Mouse (Mus musculus) liver, embryonic 14.5 days (tissue): ENCODE measurements around the gene Slc38a11. TPM values are rescaled to one million over a fixed set of nuclear protein-coding genes. Genes with fewer than 3 reads are reported as not detected.

Source experiments
- ATAC-seq: fragments of 200-750 bp; cut with Nextera tagmentation; 2 replicates; pipeline ENCODE4 v1.8.0; 2017; ENCODE audit warnings: moderate number of reproducible peaks, mild to moderate bottlenecking, moderate library complexity; ENCODE audit not compliant: insufficient read depth
- DNase-seq, 3 experiments: peaks; one replicate each; pipeline ENCODE4 v3.0.0-alpha.2; 2012 to 2013; ENCODE audit warnings: low read depth in 3 of 3, low spot score in 3 of 3
- H3K27ac ChIP-seq: fragments of 300-500 bp; sonication (generic); 2 replicates; pipeline ENCODE4 v1.5.1; 2014; ENCODE audit warnings: moderate library complexity, mild to moderate bottlenecking, control low read depth, inconsistent platforms
- H3K27me3 ChIP-seq: fragments of 300-500 bp; sonication (generic); 2 replicates; pipeline ENCODE4 v1.6.1; 2014; ENCODE audit warnings: mild to moderate bottlenecking, low read length, moderate library complexity; ENCODE audit not compliant: control insufficient read depth, insufficient read depth
- H3K36me3 ChIP-seq: fragments of 300-500 bp; sonication (generic); replicated peaks from 2 replicates; pipeline ENCODE4 v1.6.1; 2014; ENCODE audit warnings: low read depth; ENCODE audit not compliant: control insufficient read depth, insufficient read depth
- H3K4me1 ChIP-seq, 2 experiments: fragments of 200-500 bp in 1 of 2; fragments of 300-500 bp in 1 of 2; sonication (generic) in 1 of 2; replicated peaks; 2 replicates each; pipeline ENCODE4 v1.6.1; 2012 to 2014; ENCODE audit warnings: antibody characterized with exemption in 1 of 2, inconsistent platforms in 1 of 2, low read length in 1 of 2; ENCODE audit not compliant: control insufficient read depth in 2 of 2, insufficient read depth in 2 of 2
- H3K4me2 ChIP-seq: fragments of 300-500 bp; sonication (generic); 2 replicates; pipeline ENCODE4 v1.6.1; 2014; ENCODE audit warnings: low read depth, mild to moderate bottlenecking, control low read depth, moderate library complexity
- H3K4me3 ChIP-seq, 2 experiments: fragments of 200-500 bp in 1 of 2; fragments of 300-500 bp in 1 of 2; sonication (generic) in 1 of 2; 2 replicates each; pipeline ENCODE4 v1.5.1; 2012 to 2014; ENCODE audit warnings: low read depth in 2 of 2, low read length in 2 of 2, mild to moderate bottlenecking in 2 of 2, control low read depth in 1 of 2, inconsistent platforms in 1 of 2, moderate library complexity in 1 of 2; ENCODE audit not compliant: insufficient read depth in 1 of 2
- H3K9ac ChIP-seq: fragments of 300-500 bp; sonication (generic); replicated peaks from 2 replicates; pipeline ENCODE4 v1.6.1; 2014; ENCODE audit warnings: mild to moderate bottlenecking, control low read depth, moderate library complexity
- H3K9me3 ChIP-seq: fragments of 300-500 bp; sonication (generic); 2 replicates; pipeline ENCODE4 v1.6.1; 2016; ENCODE audit warnings: low read length, mixed read lengths; ENCODE audit not compliant: control insufficient read depth
- CTCF ChIP-seq: IDR thresholded peaks from 2 replicates; pipeline ENCODE4 v1.5.1; 2016; ENCODE audit warnings: antibody characterized with exemption, low read depth, control low read depth
- EP300 ChIP-seq: IDR thresholded peaks from 2 replicates; pipeline ENCODE4 v1.6.1; 2016; ENCODE audit warnings: antibody characterized with exemption, low read depth
- WGBS: fragments of 180-500 bp; shearing (Covaris S2); extraction: QIAGEN DNeasy Blood & Tissue Kit; methylation state at CpG from one replicate; pipeline ENCODE4 v1.1.7; 2014; ENCODE audit not compliant: insufficient replicate concordance; 5-methylcytosine and 5-hydroxymethylcytosine counted together
- microRNA-seq: library from miRNA; unstranded; fragments of <30 nt; microRNA quantifications from one replicate; pipeline ENCODE4, GENCODE M21; 2016
- polyA plus RNA-seq, 2 experiments: library from polyadenylated mRNA; depleted of rRNA in 1 of 2; stranded (reverse) in 1 of 2; unstranded in 1 of 2; fragments of >200 nt; fragmentation: Nextera tagmentation in 1 of 2; extraction: Ambion mirVana in 1 of 2; gene quantifications; 2 replicates each; pipeline versions ENCODE4 v1.2.1 to v1.2.3; 2012 to 2014

Slc38a11 gene
- polyA plus RNA-seq, 2 experiments = not detected

DNA sequence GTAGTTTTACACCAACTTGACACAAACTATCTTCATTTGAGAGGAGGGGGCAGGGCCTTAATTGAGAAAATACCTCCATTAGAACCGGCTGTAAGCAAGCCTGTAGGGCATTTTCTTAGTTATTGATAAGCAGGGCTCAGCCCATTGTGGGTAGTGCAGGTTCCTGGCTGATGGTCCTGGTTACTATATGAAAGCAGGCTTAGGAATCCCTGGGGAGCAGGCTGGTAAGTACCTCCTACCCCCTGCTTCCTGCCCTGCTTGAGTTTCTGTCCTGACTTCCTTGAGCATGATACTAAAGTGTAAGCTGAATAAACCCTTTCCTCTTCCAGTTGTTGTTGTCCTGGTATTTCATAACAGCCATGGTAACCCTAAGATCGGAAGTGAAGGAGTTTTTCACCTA is 89.9 kb downstream of the Slc38a11 start:
- DNase-seq (no peak), ATAC-seq (no peak)
- Histone ChIP-seq H3K9ac (no peak overlapping the region), H3K27me3 (no peaks in the 10 kb centered on the region), H3K4me1 (0 out of 4 replicates have a peak, but pooled peaks cover 0 to under 1% of the 10 kb centered on the region in 2 experiments), H3K9me3 (no peaks in the 10 kb centered on the region), H3K4me2 (no peak overlapping the region), H3K27ac (no peak overlapping the region), H3K4me3 (no peak overlapping the region), H3K36me3 (no peaks in the 10 kb centered on the region)
- TF ChIP-seq CTCF (no peak), EP300 (no peak)
- 42% methylated on average over 2 of the region's 2 CpGs for WGBS

DNA sequence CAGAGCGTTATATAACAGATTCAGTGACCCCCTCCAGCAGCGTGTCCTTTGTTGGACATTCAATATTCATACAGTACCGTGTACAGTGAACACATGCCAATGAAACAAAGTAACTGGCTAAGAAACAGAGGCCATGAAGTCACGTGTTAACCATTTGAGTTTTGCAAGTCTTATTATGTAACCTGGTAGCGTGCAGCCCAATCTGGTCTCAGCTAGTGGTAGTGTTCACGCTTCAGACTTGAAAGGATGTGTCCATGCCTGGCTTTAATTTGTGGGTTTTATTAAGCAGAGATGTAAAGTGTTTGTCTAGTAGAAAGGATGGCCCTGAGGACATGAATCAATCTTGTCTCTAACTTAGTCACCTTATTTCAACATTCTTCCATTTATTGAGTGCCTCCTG is 95.1 kb downstream of the Slc38a11 start:
- Histone ChIP-seq H3K9ac (no peak overlapping the region), H3K4me1 (no peaks in the 10 kb centered on the region), H3K27me3 (no peaks in the 10 kb centered on the region), H3K9me3 (no peaks in the 10 kb centered on the region), H3K4me2 (no peak overlapping the region), H3K36me3 (no peaks in the 10 kb centered on the region), H3K27ac (no peak overlapping the region), H3K4me3 (no peak overlapping the region)
- DNase-seq (no peak), ATAC-seq (no peak)
- WGBS = 61% methylated on average over 6 of the region's 6 CpGs
- no peak for TF ChIP-seq CTCF
- TF ChIP-seq EP300 = no peak

DNA sequence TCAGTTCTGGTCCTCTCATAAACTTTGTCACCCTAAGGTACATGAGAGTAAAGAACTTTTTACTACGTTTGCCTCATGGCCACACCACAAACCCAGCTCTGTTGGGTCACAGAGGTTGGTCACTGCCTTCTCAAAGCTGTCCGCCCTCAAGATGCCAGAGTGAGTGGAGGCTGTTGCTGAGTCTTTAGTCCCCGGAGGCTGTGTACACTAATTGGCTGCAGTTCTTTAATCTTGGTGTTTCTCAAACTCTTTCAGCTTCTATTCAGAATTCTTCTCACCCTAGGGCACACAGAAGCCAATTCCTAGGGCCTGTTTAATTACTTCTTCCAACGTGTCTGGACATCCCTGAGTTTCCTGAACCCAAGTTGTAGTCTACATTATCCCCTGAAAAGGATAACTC is 96.0 kb downstream of the Slc38a11 start:
- Histone ChIP-seq H3K4me3 (no peak overlapping the region), H3K4me1 (no peaks in the 10 kb centered on the region), H3K9me3 (no peaks in the 10 kb centered on the region), H3K4me2 (no peak overlapping the region), H3K27ac (no peak overlapping the region), H3K27me3 (no peaks in the 10 kb centered on the region), H3K36me3 (no peaks in the 10 kb centered on the region), H3K9ac (no peak overlapping the region)
- WGBS = 58% methylated on average over 4 of the region's 4 CpGs
- no peak for DNase-seq
- no peak for ATAC-seq
- no peak for TF ChIP-seq CTCF

DNA sequence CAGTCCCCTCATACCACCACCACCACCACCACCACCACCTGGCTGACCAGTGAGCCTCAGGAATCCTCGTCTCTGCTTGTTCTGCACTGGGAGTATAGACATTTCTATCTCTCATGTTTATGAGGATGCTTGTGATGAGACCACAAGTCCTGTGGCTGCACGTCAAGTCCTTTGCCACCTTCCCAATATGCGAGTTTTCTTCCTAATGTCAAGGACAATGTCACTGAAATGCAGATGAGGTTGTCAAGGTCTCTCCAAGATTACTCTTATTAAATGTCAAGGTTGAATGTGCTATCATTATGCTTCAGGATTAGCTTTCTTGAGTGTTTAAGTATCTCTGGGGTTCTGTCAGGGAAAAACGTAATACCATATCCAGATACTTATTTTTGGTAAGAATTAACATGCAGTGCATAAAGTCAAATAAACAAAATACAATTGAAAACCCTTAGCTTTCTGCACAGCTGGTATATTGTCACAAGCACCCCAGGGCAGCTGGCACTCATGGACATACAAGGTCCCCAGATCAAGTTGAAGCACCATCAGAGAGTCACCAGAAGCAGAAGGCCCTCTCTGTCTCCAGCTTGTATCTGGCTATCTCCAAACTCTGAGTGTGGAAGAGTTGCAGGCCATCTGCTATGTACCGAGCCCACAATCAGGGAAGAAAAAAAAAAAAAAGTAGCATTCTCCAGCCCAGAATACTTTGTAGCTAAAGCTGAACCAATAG is 97.1 kb downstream of the Slc38a11 start:
- H3K9me3 ChIP-seq = no peaks in the 10 kb centered on the region
- no peaks in the 10 kb centered on the region for H3K36me3 ChIP-seq
- DNase-seq = no peak
- H3K4me3 ChIP-seq = no peak overlapping the region
- no peak for ATAC-seq
- H3K27me3 ChIP-seq = no peaks in the 10 kb centered on the region
- H3K9ac ChIP-seq = no peak overlapping the region
- WGBS = 59% methylated on average over 5 of the region's 5 CpGs
- no peak overlapping the region for H3K4me2 ChIP-seq
- H3K27ac ChIP-seq = no peak overlapping the region
- no peaks in the 10 kb centered on the region for H3K4me1 ChIP-seq
- TF ChIP-seq EP300 (no peak), CTCF (no peak)

Small RNA genes within 50 kb of the gene (microRNA-seq; reads per million reads assigned to microRNA genes)
- not detected for gene Mir6337

Other genes with a start within 250 kb of the Slc38a11 start
- 2.1 and 2.6 TPM in 2 replicates for gene Cobll1, start 124.6 kb downstream of the Slc38a11 start, polyA plus RNA-seq (2012; rRNA removed)
- 2.4 and 3.3 TPM in 2 replicates for gene Cobll1, start 124.6 kb downstream of the Slc38a11 start, polyA plus RNA-seq (2014; fragmentation: Nextera tagmentation; extraction: Ambion mirVana)
- 0.01 and 0.04 TPM in 2 replicates for gene Scn3a, start 203.6 kb upstream of the Slc38a11 start, polyA plus RNA-seq (2012; rRNA removed)
- gene Scn3a, start 203.6 kb upstream of the Slc38a11 start, polyA plus RNA-seq (2014; fragmentation: Nextera tagmentation; extraction: Ambion mirVana) = 0.01 TPM in 2 replicates